Mouse (Mus musculus) cortical plate, adult 2 months (tissue): ENCODE measurements around the gene Ccr9.

ENCODE experiments used
- CTCF ChIP-seq: fragments of 200-500 bp; IDR thresholded peaks from 2 replicates; pipeline ENCODE4 v1.5.1; 2011; ENCODE audit warnings: mild to moderate bottlenecking, control low read depth, low read length; ENCODE audit not compliant: insufficient read depth; ENCODE audit errors: extremely low read depth
- POLR2A ChIP-seq: fragments of 200-500 bp; IDR thresholded peaks from 2 replicates; pipeline ENCODE4 v1.6.1; 2011; ENCODE audit warnings: mild to moderate bottlenecking, low read length, control low read depth; ENCODE audit not compliant: insufficient read depth; ENCODE audit errors: extremely low read depth

DNA sequence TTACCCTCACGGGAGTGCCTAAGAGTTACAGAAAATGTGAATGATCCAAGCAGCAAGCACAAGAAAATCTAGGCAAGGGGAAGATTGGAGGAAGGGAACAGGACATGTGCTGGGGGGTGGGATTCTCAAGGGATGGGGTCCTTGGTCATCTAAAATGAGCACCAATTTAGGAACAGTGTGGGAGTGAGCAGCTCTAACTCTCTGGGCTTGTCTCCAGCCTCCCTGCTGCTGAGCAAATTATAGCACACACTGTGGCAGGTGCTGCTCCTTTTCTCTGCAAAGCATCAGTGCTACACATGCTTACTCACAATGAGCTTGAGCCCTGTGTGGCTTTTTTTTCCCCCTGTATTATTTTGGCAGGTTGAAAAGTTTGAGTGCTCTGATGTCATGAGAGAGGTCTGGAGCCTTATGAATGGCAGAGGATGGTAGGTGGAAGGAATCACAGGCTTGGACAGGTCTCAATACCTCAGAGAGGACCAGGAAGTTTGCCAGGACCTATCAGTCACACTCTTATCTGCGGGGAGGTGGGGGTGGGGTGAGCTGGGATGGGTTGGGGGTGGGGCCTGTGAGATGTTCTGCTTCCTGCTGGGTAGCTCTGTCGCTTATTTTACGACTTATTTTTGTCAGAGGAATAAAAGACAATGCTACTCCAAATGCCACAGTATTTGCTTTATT lies 110.8 kb downstream of the Ccr9 start:
- TF ChIP-seq CTCF: no peak
- TF ChIP-seq POLR2A: no peak
